Mouse (Mus musculus): ENCODE measurements at regions not wholly inside any gene's neighbourhood (a gene's known extent, or its start where the extent isn't known, plus 50 kb on each side); places are given as distances from the start of the nearest gene placed in this dataset.

- Histone ChIP-seq H3K4me1 (ENCODE audit: control insufficient read depth in 1 of 2, insufficient read depth in 2 of 2, low read length in 2 of 2) (no peaks in the 10 kb centered on the region), H3K9ac (ENCODE audit: control insufficient read depth, low read depth, low read length, poor library complexity, severe bottlenecking) (no peak overlapping the region), H3K4me3 (ENCODE audit: control insufficient read depth in 1 of 2, insufficient read depth in 1 of 2, low read depth in 2 of 2, low read length in 2 of 2) (no peak overlapping the region), H3K27me3 (ENCODE audit: control insufficient read depth in 1 of 2, insufficient read depth in 2 of 2, low read length in 2 of 2) (no peaks in the 10 kb centered on the region), H3K79me2 (ENCODE audit: control insufficient read depth, insufficient read depth, low read length, poor library complexity) (no peaks in the 10 kb centered on the region), H3K9me3 (replicated peaks; ENCODE audit: insufficient read depth, low read length) (no peaks in the 10 kb centered on the region), H3K27ac (ENCODE audit: control insufficient read depth, low read depth, low read length) (no peak overlapping the region), H3K36me3 (ENCODE audit: control insufficient read depth in 1 of 2, insufficient read depth in 2 of 2, low read length in 2 of 2) (no peaks in the 10 kb centered on the region)
- no peak for DNase-seq (ENCODE audit: low read depth, low spot score)
- TF ChIP-seq MEF2A (IDR thresholded peaks at IDR 0.05; ENCODE audit: extremely low read depth, insufficient replicate concordance, low read depth, low read length, poor library complexity, severe bottlenecking) (no peak), KAT2A (conservative IDR thresholded peaks at IDR 0.05; ENCODE audit: low read depth, low read length) (no peak), USF2 (IDR thresholded peaks at IDR 0.05; ENCODE audit: borderline replicate concordance in 1 of 2, insufficient read depth in 1 of 2, low read depth in 1 of 2, low read length in 2 of 2) (no peak), ZKSCAN1 (IDR thresholded peaks at IDR 0.05; ENCODE audit: low read depth, low read length) (no peak), MAZ (IDR thresholded peaks at IDR 0.05; ENCODE audit: low read depth, low read length) (no peak), MYB (IDR thresholded peaks at IDR 0.05; ENCODE audit: low read depth, low read length) (no peak), BHLHE40 (IDR thresholded peaks at IDR 0.05; ENCODE audit: borderline replicate concordance, low read depth, low read length) (no peak), GATA1 (IDR thresholded peaks at IDR 0.05; ENCODE audit: low read depth, low read length) (no peak), SMC3 (IDR thresholded peaks at IDR 0.05; ENCODE audit: low read depth, low read length) (no peak), GABPA (IDR thresholded peaks at IDR 0.05; ENCODE audit: low read depth, low read length) (no peak), MYC (IDR thresholded peaks at IDR 0.05; ENCODE audit: low read depth, low read length) (no peak), JUND (IDR thresholded peaks at IDR 0.05; ENCODE audit: low read depth, low read length) (no peak), ETS1 (IDR thresholded peaks at IDR 0.05; ENCODE audit: low read depth, low read length) (no peak), TBP (IDR thresholded peaks at IDR 0.05; ENCODE audit: low read depth, low read length) (no peak), ZMIZ1 (IDR thresholded peaks at IDR 0.05; ENCODE audit: low read depth, low read length) (no peak), MAX (IDR thresholded peaks at IDR 0.05; ENCODE audit: low read length) (no peak), POLR2AphosphoS2 (IDR thresholded peaks at IDR 0.05; ENCODE audit: low read length) (no peak), RCOR1 (IDR thresholded peaks at IDR 0.05; ENCODE audit: low read depth, low read length) (no peak)
These were observed 127.0 kb downstream of the Dhx35 start for GRCm38 (mm10) chr2:158921342-158922255.

GRCm38 (mm10) chr2:158922766-158923165 is 128.2 kb downstream of the Dhx35 start:
- no peak for TF ChIP-seq MYB (IDR thresholded peaks at IDR 0.05; ENCODE audit: low read depth, low read length)
- no peak for TF ChIP-seq TAL1 (IDR thresholded peaks at IDR 0.05; ENCODE audit: low read length)
- TF ChIP-seq USF1 (IDR thresholded peaks at IDR 0.05; ENCODE audit: low read depth, low read length): no peak
- no peak for TF ChIP-seq RCOR1 (IDR thresholded peaks at IDR 0.05; ENCODE audit: low read depth, low read length)
- no peak for TF ChIP-seq MAFK (IDR thresholded peaks at IDR 0.05; ENCODE audit: borderline replicate concordance, low read depth, low read length)
- TF ChIP-seq TBP (IDR thresholded peaks at IDR 0.05; ENCODE audit: low read depth, low read length): no peak
- no peak for TF ChIP-seq GATA1 (IDR thresholded peaks at IDR 0.05; ENCODE audit: low read depth, low read length)
- no peak for TF ChIP-seq ZMIZ1 (IDR thresholded peaks at IDR 0.05; ENCODE audit: low read depth, low read length)
- no peak for TF ChIP-seq POLR2AphosphoS5 (IDR thresholded peaks at IDR 0.05; ENCODE audit: borderline replicate concordance, low read depth, low read length)
- no peak for TF ChIP-seq CTCF (IDR thresholded peaks at IDR 0.05 in 2 of 3, conservative IDR thresholded peaks at IDR 0.05 in 1 of 3; ENCODE audit: control insufficient read depth in 1 of 3, insufficient read depth in 1 of 3, low read depth in 2 of 3, low read length in 3 of 3, poor library complexity in 1 of 3, severe bottlenecking in 1 of 3)
- no peak for TF ChIP-seq BHLHE40 (IDR thresholded peaks at IDR 0.05; ENCODE audit: borderline replicate concordance, low read depth, low read length)
- no peak for TF ChIP-seq TCF12 (IDR thresholded peaks at IDR 0.05; ENCODE audit: low read depth, low read length)
- TF ChIP-seq RAD21 (IDR thresholded peaks at IDR 0.05; ENCODE audit: low read depth, low read length): no peak
- no peak for TF ChIP-seq MYC (IDR thresholded peaks at IDR 0.05; ENCODE audit: low read depth, low read length)
- TF ChIP-seq NELFE (IDR thresholded peaks at IDR 0.05; ENCODE audit: low read depth, low read length): no peak
- no peak for TF ChIP-seq MAX (IDR thresholded peaks at IDR 0.05; ENCODE audit: low read length)
- Histone ChIP-seq H3K9ac (ENCODE audit: control insufficient read depth, low read depth, low read length, poor library complexity, severe bottlenecking) (no peak overlapping the region), H3K36me3 (ENCODE audit: control insufficient read depth in 1 of 2, insufficient read depth in 2 of 2, low read length in 2 of 2) (no peaks in the 10 kb centered on the region), H3K79me2 (ENCODE audit: control insufficient read depth, insufficient read depth, low read length, poor library complexity) (no peaks in the 10 kb centered on the region), H3K27ac (ENCODE audit: control insufficient read depth, low read depth, low read length) (no peak overlapping the region), H3K4me1 (ENCODE audit: control insufficient read depth in 1 of 2, insufficient read depth in 2 of 2, low read length in 2 of 2) (no peaks in the 10 kb centered on the region), H3K9me3 (replicated peaks; ENCODE audit: insufficient read depth, low read length) (no peaks in the 10 kb centered on the region), H3K27me3 (ENCODE audit: control insufficient read depth in 1 of 2, insufficient read depth in 2 of 2, low read length in 2 of 2) (no peaks in the 10 kb centered on the region), H3K4me3 (ENCODE audit: control insufficient read depth in 1 of 2, insufficient read depth in 1 of 2, low read depth in 2 of 2, low read length in 2 of 2) (no peak overlapping the region)
- no peak for DNase-seq (ENCODE audit: low read depth, low spot score)
